Mouse (Mus musculus): ENCODE data around the gene Hoxd13. TPM values are rescaled to one million over a fixed set of nuclear protein-coding genes. Genes with fewer than 3 reads are reported as not detected.

Gene Hoxd13
- polyA plus RNA-seq, 1 experiment: not detected

DNA sequence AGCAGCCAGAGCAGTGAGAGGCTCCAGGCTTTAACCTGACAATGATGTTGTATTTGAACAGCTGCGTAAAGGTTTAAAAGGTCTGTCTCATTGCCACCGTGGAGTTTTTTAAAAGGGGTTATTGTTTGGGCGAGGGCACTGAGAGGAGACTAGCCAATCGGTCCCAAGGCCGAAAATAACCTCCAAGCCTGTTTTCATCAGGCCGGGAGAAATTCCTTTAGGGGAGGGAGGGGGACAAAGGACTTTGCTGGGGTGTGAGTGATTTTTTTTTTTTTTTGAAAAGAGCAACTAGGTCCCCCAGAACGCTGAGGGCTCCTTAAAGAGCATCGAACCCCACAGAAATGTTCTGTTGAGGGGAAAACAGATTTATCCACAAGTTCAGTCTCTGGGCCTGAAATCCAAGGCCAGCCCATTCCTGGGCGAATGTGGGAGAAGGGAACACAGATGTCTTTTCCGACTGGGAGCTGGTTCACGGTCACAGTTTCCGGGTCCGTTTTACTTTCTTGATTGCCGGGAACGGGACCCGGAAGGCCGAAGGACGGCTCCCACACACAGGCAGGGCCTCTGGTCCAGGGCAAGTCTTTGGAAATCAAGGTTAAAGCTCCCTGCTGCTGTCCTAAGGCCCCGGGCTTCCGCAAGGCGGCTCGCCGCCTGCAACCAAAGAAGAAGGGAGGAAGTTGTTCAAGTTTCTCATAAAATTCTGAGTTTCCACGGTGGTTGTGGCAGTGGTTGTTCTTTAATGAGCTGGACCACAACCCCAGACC lies 21.6 kb downstream of the Hoxd13 start:
- Histone ChIP-seq H3K4me3 (ENCODE audit: insufficient read depth, low read depth, low read length) (no peak overlapping the region), H3K27ac (ENCODE audit: insufficient read depth, low read depth, low read length) (no peak overlapping the region), H3K4me1 (ENCODE audit: control insufficient read depth, insufficient read depth, low read length) (no peaks in the 10 kb centered on the region)
- WGBS: 3% methylated on average over 24 of the region's 24 CpGs
- no peak for TF ChIP-seq CTCF (IDR thresholded peaks at IDR 0.05; ENCODE audit: insufficient read depth, low read depth, low read length)
- TF ChIP-seq POLR2A (IDR thresholded peaks at IDR 0.05; ENCODE audit: insufficient read depth, low read depth, low read length): no peak

- Histone ChIP-seq H3K27ac (ENCODE audit: insufficient read depth, low read depth, low read length) (no peak overlapping the region), H3K4me3 (ENCODE audit: insufficient read depth, low read depth, low read length) (no peak overlapping the region)
- 17% methylated on average over 8 of the region's 8 CpGs for WGBS
These were observed 22.2 kb downstream of the Hoxd13 start for GRCm38 (mm10) chr2:74690338-74690716.

GRCm38 (mm10) chr2:74691022-74691951 lies 23.2 kb downstream of the Hoxd13 start, which contains the start of gene Hoxd10:
Hoxd10 (plus strand) TSS chr2:74691924.
- Histone ChIP-seq H3K4me1 (ENCODE audit: control insufficient read depth, insufficient read depth, low read length) (no peaks in the 10 kb centered on the region), H3K27ac (ENCODE audit: insufficient read depth, low read depth, low read length) (no peak within 1 kb of the TSS), H3K4me3 (ENCODE audit: insufficient read depth, low read depth, low read length) (no peak within 1 kb of the TSS)
- 4% methylated on average over 56 of the region's 56 CpGs for WGBS
- no peak for TF ChIP-seq POLR2A (IDR thresholded peaks at IDR 0.05; ENCODE audit: insufficient read depth, low read depth, low read length)
- no peak for TF ChIP-seq CTCF (IDR thresholded peaks at IDR 0.05; ENCODE audit: insufficient read depth, low read depth, low read length)

More at GRCm38 (mm10) chr2:74690338-74690716, 22.2 kb downstream of the Hoxd13 start:
- no peaks in the 10 kb centered on the region for H3K4me1 ChIP-seq (ENCODE audit: control insufficient read depth, insufficient read depth, low read length)
- no peak for TF ChIP-seq POLR2A (IDR thresholded peaks at IDR 0.05; ENCODE audit: insufficient read depth, low read depth, low read length)
- TF ChIP-seq CTCF (IDR thresholded peaks at IDR 0.05; ENCODE audit: insufficient read depth, low read depth, low read length): no peak

DNA sequence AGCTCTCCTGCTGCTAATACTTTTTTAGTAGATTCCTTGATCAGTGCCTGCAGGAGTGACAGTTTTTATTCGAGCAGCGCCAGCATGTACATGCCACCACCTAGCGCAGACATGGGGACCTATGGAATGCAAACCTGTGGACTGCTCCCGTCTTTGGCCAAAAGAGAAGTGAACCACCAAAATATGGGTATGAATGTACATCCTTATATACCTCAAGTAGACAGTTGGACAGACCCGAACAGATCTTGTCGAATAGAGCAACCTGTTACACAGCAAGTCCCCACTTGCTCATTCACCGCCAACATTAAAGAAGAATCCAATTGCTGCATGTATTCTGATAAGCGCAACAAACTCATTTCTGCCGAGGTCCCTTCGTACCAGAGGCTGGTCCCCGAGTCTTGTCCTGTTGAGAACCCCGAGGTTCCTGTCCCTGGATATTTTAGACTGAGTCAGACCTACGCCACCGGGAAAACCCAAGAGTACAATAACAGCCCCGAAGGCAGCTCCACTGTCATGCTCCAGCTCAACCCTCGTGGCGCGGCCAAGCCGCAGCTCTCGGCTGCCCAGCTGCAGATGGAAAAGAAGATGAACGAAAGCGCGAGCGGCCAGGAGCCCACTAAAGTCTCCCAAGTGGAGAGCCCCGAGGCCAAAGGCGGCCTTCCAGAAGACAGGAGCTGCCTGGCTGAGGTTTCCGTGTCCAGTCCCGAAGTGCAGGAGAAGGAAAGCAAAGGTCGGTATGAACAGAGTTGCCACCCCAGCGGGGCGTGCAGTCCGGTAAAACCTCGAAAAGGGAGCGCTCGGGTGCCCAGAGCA lies 24.1 kb downstream of the Hoxd13 start:
- WGBS: 4% methylated on average over 35 of the region's 35 CpGs
- Histone ChIP-seq H3K4me3 (ENCODE audit: insufficient read depth, low read depth, low read length) (no peak overlapping the region), H3K4me1 (ENCODE audit: control insufficient read depth, insufficient read depth, low read length) (no peaks in the 10 kb centered on the region), H3K27ac (ENCODE audit: insufficient read depth, low read depth, low read length) (no peak overlapping the region)
- TF ChIP-seq CTCF (IDR thresholded peaks at IDR 0.05; ENCODE audit: insufficient read depth, low read depth, low read length) (no peak), POLR2A (IDR thresholded peaks at IDR 0.05; ENCODE audit: insufficient read depth, low read depth, low read length) (no peak)

- TF ChIP-seq POLR2A (IDR thresholded peaks at IDR 0.05; ENCODE audit: insufficient read depth, low read depth, low read length): no peak
- TF ChIP-seq CTCF (IDR thresholded peaks at IDR 0.05; ENCODE audit: insufficient read depth, low read depth, low read length): no peak
- H3K4me3 ChIP-seq (ENCODE audit: insufficient read depth, low read depth, low read length): no peak overlapping the region
- WGBS: 2% methylated on average over 20 of the region's 20 CpGs
- peaks cover 1% of the 10 kb centered on the region; the same call in 1 of the 2 replicates for H3K4me1 ChIP-seq (ENCODE audit: control insufficient read depth, insufficient read depth, low read length)
- H3K27ac ChIP-seq (ENCODE audit: insufficient read depth, low read depth, low read length): no peak overlapping the region
These were observed 24.8 kb downstream of the Hoxd13 start for GRCm38 (mm10) chr2:74692808-74693431.

DNA sequence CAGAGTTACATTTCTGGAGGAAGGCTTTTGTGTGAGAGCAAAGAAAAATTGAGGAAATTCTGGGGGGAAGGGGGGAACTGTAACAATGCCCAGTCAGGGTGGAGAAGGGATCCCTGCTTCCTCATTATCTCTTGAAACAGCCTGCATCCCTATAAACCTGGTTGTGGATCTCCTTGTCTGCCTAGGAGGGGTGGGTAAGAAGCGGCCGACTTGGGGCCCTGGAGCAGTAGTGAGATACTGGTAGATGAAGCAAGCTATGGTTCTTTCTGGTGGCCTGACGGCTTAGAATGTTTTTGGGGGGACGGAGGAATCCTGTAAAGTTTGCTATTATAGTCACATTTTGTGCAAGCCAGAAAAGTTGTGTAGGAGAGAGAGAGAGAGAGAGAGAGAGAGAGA lies 25.3 kb downstream of the Hoxd13 start:
- whole genome bisulfite sequencing: 8% methylated on average over 4 of the region's 4 CpGs
- no peak for TF ChIP-seq CTCF (IDR thresholded peaks at IDR 0.05; ENCODE audit: insufficient read depth, low read depth, low read length)
- no peak for TF ChIP-seq POLR2A (IDR thresholded peaks at IDR 0.05; ENCODE audit: insufficient read depth, low read depth, low read length)
- no peak overlapping the region for H3K4me3 ChIP-seq (ENCODE audit: insufficient read depth, low read depth, low read length)
- H3K4me1 ChIP-seq (ENCODE audit: control insufficient read depth, insufficient read depth, low read length): peaks cover 4% of the 10 kb centered on the region; the same call in 1 of the 2 replicates
- H3K27ac ChIP-seq (ENCODE audit: insufficient read depth, low read depth, low read length): no peak overlapping the region

DNA sequence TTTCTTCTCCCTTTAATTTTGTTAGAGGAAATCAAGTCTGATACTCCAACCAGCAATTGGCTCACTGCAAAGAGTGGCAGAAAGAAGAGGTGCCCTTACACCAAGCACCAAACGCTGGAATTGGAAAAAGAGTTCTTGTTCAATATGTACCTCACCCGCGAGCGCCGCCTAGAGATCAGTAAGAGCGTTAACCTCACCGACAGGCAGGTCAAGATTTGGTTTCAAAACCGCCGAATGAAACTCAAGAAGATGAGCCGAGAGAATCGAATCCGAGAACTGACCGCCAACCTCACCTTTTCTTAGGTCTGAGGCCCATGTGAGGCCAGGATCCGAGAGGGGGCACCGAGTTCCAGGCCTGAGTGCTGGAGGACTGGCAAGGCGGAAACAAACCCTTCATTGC lies 26.0 kb downstream of the Hoxd13 start:
- whole genome bisulfite sequencing: 3% methylated on average over 16 of the region's 16 CpGs
- no peak overlapping the region for H3K27ac ChIP-seq (ENCODE audit: insufficient read depth, low read depth, low read length)
- peaks cover 4% of the 10 kb centered on the region; the same call in 1 of the 2 replicates for H3K4me1 ChIP-seq (ENCODE audit: control insufficient read depth, insufficient read depth, low read length)
- TF ChIP-seq CTCF (IDR thresholded peaks at IDR 0.05; ENCODE audit: insufficient read depth, low read depth, low read length): no peak
- no peak for TF ChIP-seq POLR2A (IDR thresholded peaks at IDR 0.05; ENCODE audit: insufficient read depth, low read depth, low read length)
- no peak overlapping the region for H3K4me3 ChIP-seq (ENCODE audit: insufficient read depth, low read depth, low read length)

GRCm38 (mm10) chr2:74695383-74695782 lies 27.3 kb downstream of the Hoxd13 start:
- 4% methylated on average over 1 of the region's 1 CpGs for WGBS
- H3K27ac ChIP-seq (ENCODE audit: insufficient read depth, low read depth, low read length): no peak overlapping the region
- peaks cover 4% of the 10 kb centered on the region; the same call in 1 of the 2 replicates for H3K4me1 ChIP-seq (ENCODE audit: control insufficient read depth, insufficient read depth, low read length)
- no peak overlapping the region for H3K4me3 ChIP-seq (ENCODE audit: insufficient read depth, low read depth, low read length)
- TF ChIP-seq POLR2A (IDR thresholded peaks at IDR 0.05; ENCODE audit: insufficient read depth, low read depth, low read length) (no peak), CTCF (IDR thresholded peaks at IDR 0.05; ENCODE audit: insufficient read depth, low read depth, low read length) (no peak)

All from olfactory bulb, adult 2 months (tissue).